Mouse (Mus musculus) urinary bladder, postnatal 14 days (tissue): Measurements from ENCODE around the gene Hamp2.
"Not testable (repeated sequence)": the region's sequence is repeated elsewhere in the genome, so short reads cannot be mapped to it uniquely, and the experiment has no call there.

Experiments
- DNase-seq: peaks from one replicate; pipeline ENCODE4 v3.0.0; 2021; ENCODE audit warnings: low spot score

The Hamp2 gene

DNA sequence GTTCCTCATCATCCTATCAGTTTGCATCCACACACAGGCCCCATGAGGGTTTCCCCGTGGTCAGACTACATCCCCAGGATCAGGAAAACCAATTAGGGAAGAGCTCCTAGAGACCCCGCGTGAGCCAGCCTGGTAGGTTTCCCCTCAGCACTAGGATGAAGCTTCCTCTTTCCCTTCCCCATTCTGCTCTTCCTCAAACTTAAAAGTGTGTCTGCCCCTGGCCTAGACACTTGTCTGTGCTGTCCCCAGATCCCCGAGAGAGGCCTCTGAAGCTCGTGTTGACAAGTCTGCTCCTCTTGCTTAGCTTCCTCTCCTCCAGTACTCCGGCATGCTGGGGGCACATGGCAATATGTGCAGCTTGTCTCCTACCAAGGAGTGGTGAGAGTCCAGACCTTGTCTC lies 29.0 kb upstream of the Hamp2 start:
- DNase-seq: no peak

DNA sequence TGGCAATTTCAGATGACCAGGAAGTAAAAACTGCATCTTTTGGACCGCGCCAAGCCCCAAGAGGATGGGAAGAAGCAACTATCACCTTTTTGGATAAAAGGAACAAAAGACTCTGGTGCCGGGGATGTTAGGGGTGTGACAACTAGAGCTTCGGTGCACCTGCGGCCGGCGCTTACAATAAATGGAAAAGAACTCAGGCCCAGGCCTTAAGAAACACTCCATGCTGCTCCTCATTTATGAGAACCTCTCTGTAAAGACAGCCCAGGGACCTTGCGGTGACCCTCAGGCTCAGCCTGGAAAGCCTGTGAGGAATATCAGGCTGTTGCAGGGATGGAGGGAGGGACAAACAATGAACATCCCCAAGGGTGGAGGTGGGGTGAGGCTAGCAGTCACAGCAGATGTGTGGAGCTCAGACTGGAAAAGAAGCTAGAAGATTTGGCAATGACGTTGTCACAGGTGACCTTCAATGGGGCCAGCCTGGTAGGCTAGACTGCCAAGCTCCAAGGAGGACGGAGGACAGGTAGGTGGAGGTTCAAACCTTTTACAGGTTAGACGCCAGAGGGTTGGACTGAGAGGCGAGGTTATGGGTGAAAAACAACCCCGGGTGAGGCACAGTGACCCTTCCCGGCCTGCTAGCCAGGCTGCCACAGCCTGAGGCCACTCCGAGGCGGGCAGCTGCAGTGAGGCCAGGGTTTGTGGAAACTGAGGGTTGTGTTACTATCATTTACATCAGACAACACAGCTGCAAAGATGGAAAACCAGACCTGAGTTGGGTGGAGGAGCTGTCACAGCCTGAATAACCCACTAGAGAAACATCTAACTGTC lies 28.2 kb upstream of the Hamp2 start:
- no peak for DNase-seq

DNA sequence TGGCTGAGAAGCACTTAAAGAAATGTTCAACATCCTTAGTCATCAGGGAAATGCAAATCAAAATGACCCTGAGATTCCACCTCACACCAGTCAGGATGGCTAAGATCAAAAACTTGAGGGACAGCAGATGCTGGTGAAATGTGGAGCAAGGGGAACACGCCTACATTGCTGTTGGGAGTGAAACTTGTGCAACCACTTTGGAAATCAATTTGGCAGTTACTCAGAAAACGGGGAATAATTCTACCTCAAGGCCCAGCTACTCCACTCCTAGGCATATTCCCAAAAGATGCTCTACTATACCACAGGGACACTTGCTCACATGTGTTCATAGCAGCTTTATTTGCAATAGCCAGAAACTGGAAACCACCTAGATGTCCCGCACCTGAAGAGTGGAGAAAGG lies 25.4 kb upstream of the Hamp2 start:
- DNase-seq: not testable (repeated sequence)

DNA sequence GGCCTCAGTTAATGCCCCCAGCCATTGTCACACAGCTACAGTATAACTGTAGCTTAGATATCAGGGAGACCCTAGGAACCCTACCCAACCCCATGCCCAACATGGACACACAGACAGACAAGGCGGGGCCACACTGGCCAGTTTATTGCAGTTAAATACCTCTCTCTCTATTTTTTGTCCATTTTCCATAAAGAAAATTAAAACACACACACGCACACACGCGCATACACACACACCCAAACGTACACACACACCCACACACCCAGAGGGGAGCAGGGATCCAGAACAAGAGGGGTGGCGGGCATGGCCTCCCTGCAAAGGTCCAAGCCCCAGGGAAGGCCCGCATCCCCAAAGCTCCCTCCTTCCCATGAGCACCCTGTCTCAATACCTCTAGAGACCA lies 21.4 kb upstream of the Hamp2 start:
- no peak for DNase-seq

DNA sequence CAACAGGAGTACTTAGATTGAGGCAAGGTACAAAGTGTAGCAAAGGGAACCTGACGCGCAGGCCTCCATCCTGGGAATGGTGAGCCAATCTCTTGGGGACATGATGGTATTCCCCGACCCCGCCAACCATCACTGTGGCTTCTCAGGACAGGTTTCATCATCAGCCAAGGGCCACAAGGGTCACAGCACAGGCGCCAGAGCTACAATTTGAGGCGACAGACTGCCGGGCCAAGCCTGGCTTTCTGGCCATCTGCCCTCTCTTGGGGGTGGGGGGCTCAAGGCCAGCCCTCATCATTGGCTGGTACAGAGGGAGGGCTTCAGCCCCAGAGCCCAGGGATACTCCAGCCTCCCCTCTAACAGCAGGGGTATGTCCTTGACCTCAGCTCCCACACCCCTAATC lies 21.0 kb upstream of the Hamp2 start:
- DNase-seq: not testable (repeated sequence)

DNA sequence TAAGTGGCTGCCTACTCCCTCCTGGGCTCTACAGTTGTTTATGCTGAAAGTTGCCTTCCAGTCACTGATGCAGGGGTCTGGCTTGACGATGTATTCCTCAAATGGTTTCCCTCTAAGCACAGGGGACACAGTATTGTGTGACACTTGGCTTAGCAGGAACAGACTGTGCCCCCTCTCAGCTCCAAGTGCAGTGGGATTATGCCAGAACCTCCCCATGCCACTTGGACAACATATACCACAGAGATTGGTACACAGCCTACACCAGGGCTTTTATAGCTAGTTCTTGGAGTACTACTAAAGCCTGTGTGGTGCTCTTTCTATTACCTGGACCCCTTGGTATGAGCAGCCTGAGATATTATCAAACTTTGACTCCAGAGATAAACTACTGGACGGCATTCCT lies 20.2 kb upstream of the Hamp2 start:
- DNase-seq: not testable (repeated sequence)

DNA sequence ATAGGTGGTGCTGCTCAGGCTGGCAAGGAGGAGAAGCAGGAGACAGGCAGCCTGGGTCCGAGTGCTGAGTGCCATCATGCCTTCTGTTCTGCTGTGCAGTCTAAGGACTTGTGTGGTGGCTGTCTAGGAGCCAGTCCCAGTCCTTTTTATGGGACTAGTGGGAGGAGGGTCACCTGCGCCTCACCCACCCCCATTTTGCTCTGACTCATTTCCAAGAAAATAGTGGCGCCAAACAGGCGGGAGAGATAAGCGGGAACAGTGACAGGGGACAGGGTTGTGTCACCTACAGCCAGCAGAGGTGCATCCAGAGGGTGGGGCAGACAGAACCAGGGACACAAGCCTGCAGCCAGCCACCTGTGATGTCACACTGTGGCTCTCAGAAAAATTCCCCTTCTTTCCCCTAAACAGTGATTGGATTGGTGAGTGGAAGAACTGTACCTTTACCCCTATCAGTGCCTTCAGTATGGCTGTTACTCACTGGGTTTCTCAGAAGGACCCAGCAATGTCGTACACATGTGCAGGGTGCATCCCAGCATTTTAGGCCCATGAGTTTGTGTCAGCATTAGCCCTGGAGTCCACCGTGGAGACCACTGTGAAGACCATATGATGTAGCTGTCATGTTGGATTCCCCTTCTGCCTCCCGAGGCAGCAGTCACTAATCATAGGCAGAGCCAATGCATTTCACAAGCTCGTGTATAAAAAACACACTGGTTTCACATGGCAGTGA lies 19.6 kb upstream of the Hamp2 start, which contains the start of gene Hamp:
Gene Hamp, minus strand, starts transcription at position 124 of the 727 bp plus-strand sequence.
- no peak for DNase-seq

DNA sequence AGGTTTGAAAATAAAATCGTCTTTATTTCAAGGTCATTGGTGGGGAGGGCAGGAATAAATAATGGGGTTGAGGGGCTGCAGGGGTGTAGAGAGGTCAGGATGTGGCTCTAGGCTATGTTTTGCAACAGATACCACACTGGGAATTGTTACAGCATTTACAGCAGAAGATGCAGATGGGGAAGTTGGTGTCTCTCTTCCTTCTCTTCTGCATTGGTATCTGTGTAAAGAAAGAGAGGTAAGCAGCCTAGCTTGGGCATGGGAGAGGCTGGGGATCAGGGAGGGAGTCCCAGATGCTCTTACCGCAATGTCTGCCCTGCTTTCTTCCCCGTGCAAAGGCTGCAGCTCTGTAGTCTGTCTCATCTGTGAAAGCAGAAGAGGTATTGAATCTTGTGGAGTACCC lies 17.9 kb upstream of the Hamp2 start:
- DNase-seq: not testable (repeated sequence)

DNA sequence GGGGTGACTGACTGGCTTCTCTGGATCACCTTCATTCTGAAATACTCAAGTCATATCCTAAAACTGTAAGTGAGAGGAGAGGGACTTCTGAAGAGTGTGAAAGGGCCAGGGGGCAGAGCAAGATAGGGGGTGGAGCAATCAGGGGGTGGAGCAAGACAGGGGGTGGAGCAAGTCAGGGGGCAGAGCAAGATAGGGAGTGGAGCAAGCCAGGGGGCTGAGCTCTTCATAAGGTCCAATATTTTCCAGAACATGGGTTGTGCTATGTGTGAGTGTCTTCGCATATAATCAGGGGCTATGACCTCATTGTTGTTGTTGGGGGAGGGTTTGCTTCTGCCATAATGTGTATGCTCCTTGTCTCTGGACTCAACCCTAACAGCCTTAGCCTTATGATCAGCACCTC lies 15.6 kb upstream of the Hamp2 start:
- DNase-seq: not testable (repeated sequence)

DNA sequence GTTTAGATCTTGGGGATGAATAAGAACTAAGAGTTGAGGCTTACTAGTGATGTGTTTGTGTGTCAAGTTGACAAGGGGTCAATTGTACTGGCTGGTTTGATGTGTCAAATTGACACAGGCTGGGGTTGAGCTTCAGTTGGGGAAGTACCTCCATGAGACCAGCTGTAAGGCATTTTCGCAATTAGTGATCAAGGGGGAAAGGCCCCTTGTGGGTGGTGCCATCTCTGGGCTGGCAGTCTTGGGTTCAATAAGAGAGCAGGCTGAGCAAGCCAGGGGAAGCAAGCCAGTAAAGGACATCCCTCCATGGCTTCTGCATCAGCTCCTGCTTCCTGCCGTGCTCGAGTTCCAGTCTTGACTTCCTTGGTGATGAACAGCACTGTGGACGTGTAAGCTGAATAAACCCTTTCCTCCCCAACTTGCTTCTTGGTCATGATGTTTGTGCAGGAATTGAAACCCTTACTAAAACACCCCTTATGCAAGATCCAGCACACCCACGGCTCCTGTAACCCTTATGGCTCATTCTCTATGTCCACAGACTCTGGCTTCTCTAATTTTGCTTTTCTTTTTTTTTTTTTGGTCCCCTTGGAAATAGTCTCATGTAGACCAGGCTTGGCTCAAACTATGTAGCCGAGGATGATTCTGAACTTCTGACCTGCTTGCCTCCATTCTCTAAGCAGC lies 11.1 kb upstream of the Hamp2 start:
- not testable (repeated sequence) for DNase-seq

DNA sequence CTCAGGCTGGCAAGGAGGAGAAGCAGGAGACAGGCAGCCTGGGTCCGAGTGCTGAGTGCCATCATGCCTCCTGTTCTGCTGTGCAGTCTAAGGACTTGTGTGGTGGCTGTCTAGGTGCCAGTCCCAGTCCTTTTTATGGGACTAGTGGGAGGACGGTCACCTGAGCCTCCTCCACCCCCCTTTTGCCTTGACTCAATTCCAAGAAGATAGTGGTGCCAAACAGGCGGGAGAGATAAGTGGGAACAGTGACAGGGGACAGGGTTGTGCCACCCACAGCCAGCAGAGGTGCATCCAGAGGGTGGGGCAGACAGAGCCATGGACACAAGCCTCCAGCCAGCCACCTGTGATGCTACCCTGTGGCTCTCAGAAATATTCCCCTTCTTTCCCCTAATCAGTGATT lies 410 bp downstream of the Hamp2 start:
- no peak for DNase-seq

DNA sequence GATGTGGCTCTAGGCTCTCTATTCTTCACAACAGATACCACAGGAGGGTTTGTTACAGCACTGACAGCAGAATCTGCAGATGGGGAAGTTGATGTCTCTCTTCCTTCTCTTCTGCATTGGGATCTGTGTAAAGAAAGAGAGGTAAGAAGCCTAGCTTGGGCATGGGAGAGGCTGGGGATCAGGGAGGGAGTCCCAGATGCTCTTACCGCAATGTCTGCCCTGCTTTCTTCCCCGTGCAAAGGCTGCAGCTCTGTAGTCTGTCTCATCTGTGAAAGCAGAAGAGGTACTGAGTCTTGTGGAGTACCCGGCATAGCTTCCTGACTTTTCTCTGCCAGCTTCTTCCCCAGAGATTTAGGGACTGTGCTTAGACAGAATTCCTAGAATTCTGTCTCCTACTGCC lies 2.0 kb downstream of the Hamp2 start:
- DNase-seq: not testable (repeated sequence)

DNA sequence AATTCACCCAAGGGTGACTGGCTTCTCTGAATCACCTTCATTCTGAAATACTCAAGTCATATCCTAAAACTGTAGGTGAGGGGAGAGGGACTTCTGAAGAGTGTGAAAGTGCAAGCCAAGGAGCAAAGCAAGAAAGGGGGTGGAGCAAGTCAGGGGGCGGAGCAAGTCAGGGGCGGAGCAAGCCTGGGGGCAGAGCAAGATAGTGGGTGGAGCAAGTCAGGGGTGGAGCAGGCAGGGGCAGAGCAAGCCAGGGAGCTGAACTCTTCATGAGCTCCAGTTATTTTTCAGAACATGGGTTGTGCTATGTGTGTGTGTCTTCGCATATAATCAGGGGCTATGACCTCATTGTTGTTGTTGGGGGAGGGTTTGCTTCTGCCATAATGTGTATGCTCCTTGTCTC lies 4.3 kb downstream of the Hamp2 start:
- DNase-seq: no peak

DNA sequence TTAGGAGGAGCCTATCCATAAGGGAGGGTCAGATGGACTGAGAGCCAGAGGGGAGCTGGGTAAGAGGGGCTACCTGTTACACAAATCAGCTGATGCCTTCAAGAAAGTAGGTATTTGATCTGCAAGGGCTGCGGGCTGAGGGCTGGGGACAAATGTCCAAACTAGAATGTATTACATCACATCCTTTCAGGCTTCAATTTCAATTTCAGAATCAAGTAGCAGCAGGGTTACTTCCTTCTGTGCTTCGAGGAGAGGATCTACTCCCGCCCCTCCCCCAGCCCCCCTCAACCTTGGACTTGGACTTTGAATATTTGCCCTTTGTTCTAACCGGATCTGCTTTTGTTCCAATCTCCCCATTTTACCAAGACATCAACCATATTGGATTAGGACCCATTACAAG lies 7.3 kb downstream of the Hamp2 start:
- no peak for DNase-seq

DNA sequence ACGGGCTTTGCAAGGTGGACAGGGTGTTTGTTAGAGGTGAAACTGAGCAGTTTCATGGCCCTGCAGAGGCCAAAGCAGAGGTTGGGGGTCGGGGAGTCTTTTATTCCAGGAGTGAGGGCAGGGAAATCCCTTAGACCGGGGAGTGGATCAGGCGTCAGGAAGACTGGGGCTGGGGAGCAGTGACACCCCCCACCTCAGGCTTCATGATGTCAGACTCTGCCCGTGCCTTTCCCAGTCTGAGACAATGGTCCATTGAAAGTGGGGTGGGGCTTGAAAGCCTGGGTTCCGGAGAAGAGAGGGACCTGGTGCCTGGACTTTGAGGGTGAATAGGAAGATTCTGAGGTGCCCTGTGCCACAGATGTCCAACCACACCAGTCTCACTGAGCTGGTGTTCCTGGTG lies 7.8 kb downstream of the Hamp2 start:
- no peak for DNase-seq

DNA sequence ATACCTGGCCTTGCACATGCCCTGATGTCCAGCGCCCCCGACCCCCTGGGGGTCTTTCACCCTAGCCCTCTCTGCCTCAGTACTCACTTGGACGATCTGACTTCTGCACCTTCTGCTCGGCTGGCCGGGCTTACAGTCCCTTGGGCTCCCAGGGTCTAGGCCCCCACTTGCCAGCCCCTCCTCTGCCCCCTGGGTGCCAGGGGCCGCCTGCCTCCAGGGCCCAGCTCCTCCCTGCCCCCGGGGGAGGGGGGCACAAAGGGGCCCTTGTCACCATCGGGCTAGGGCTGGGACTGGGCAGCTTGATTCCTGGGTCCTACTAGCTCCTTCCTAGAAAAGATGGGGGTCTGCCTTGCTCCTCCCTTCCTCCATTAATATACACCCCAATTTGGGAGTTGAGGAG lies 9.7 kb downstream of the Hamp2 start, which contains the start of gene Mag:
Gene Mag, minus strand, starts transcription at position 142 of the 400 bp plus-strand sequence.
- DNase-seq: no peak

DNA sequence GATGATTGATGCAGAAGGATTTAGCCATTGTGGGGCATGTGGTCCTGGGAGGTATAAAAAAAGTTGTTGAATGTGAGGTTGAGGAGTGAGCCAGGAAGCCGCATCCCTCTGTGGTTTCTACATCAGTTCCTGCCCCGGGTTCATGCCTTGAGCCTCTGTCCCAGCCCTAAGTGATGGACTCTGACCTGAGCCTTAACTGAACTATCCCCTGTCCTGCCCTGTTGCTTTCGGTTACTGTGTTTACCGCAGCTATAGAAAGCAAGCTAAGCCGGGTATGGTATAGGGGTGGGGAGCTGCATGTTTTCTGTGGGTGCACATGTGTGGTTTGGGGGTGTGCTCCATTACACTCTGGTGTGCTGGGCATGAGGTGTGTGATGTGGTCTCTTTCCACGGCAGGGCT lies 14.7 kb downstream of the Hamp2 start:
- DNase-seq: no peak

DNA sequence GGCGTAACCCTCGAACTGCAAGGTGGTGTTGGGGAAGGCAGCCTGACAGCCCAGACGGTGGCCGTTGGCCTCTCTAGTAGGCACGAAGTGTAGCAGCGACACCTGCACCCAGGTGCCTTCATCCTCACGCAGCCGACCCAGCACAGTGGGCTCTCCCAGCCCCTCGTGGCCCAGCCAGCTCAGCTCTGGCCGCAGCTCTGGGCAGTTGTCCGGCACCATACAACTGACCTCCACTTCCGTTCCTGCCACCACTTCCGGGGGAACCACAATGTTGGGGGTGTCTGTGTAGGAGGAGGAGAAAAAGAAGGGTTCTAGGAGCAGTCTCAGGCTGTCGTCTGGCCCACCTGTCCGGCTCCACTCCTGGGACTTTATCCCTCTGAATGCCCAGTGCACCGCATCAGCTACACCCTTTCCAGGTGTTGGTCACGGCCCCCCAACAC lies 15.5 kb downstream of the Hamp2 start:
- DNase-seq: no peak

DNA sequence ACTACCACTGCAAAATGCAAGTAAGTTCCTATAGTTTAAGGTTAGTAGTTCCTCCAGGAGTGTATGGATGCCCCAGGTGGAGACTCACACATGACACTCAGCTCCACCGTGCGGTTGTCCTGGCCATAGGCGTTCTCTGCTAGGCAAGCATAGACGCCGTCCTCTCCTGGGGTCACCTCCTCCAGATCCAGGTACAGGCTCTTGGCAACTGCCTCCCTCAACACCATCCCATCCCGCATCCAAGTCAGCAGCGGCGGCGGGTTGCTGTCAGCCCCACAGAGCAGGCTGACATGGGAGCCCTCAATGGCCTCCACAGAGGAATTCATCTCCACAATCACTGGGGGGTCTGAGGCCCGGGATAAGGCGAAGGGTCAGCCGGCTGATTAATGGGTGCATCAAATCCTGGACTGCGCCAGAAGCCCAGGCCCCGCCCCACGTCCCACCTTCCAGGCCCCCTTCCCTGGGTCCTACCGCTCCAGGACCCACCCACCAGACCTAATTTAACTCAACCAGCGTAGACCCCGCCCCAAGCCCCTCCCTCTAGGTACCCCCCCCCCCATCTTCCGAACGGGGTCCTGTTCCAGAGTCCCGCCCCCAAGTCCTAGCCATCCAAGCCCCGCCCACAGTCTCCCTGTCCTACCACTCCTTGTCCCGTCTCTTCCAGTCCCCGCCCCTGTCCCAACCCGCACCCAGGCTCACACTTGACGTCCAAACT lies 16.0 kb downstream of the Hamp2 start:
- no peak for DNase-seq

DNA sequence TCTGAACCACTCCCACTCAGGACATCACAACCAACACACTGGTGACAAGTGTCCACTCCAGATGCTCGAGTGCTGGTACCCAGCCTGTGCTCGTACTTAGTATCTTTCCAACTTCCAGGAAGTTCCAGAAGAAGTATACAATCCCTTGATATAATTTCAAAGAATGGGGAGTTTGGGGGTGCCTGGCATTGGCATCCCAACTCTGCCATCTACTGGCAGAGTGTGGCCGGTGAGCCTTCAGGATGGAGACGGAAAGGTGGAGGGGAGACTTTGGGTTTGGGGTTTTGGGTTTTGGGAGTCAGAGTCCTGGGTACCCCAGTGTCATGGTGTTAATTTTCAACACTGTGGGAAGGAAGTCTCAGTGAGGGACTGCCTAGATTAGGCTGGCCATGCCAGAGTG lies 20.4 kb downstream of the Hamp2 start:
- no peak for DNase-seq

DNA sequence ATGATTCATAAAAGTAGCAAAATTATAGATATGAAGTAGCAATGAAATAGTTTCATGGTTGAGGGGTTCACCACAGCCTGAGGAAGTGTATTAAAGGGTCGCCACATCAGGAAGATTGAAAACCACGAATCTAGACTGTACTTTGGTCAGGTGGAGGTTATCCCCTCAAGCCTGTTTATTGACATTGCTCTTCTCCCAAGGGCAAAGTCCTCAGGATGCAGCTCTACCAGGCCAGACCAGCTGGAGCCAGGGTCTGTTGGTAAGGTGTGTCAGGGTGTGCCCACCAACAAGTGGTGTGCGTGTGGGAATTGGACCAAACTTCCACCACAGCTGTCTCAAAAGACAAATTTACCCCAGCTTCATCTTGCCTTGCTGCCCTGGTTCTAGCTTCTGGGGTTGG lies 29.3 kb downstream of the Hamp2 start:
- DNase-seq: no peak

DNA sequence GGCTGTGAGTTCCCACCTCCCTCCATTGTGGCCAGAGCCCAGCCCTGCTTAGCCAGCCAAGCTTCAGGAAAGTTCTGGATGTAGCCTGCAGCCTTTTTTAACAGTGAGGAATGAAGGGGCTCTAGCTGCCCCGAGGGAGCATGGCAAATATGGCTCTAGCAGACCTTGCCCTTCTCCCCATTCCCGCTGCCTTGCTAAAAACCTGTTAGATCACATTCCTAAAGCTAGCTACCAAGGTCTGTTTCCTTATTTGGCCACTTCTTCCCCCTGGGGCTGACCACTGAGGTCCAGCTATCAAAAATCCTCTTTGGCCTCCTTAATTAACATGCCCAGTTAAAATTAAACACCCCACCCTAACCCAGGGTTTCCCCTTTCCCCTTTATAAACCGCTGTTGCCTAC lies 32.0 kb downstream of the Hamp2 start:
- DNase-seq: peak; percentile 19
